Mouse (Mus musculus) E14TG2a.4 (cell line): ENCODE measurements around the gene Cela3a.
"Not testable (repeated sequence)": the region's sequence is repeated elsewhere in the genome, so short reads cannot be mapped to it uniquely, and the experiment has no call there.

ENCODE experiments used
- H3K27me3 ChIP-seq: 2 replicates; pipeline ENCODE4 v1.6.1; 2014; ENCODE audit warnings: low read length, control low read depth; ENCODE audit not compliant: insufficient read depth
- H3K36me3 ChIP-seq: 2 replicates; pipeline ENCODE4 v1.6.1; 2014; ENCODE audit warnings: low read length, control low read depth; ENCODE audit not compliant: insufficient read depth
- H3K4me1 ChIP-seq: replicated peaks from 2 replicates; pipeline ENCODE4 v1.6.1; 2014; ENCODE audit warnings: low read depth, low read length, control low read depth
- H3K4me3 ChIP-seq: replicated peaks from 2 replicates; pipeline ENCODE4 v1.5.1; 2014; ENCODE audit warnings: mild to moderate bottlenecking, low read length
- H3K9me3 ChIP-seq: 2 replicates; pipeline ENCODE4 v1.6.1; 2014; ENCODE audit warnings: low read length, control low read depth
- CTCF ChIP-seq: conservative IDR thresholded peaks from 2 replicates; pipeline ENCODE4 v1.5.1; 2014; ENCODE audit warnings: low read length
- NANOG ChIP-seq: IDR thresholded peaks from 2 replicates; pipeline ENCODE4 v1.6.1; 2014; ENCODE audit warnings: borderline replicate concordance, low read length, mixed read lengths
- POU5F1 ChIP-seq: IDR thresholded peaks from 2 replicates; pipeline ENCODE4 v1.6.1; 2014; ENCODE audit warnings: low read length, borderline replicate concordance

The Cela3a gene

GRCm38 (mm10) chr4:137430502-137430901 is 20.9 kb upstream of the Cela3a start, which contains the start of gene Cela3b:
Gene Cela3b (minus strand): TSS chr4:137430540.
- no peaks in the 10 kb centered on the region for H3K9me3 ChIP-seq
- TF ChIP-seq NANOG = no peak
- H3K27me3 ChIP-seq = peaks cover 13% of the 10 kb centered on the region; the same call in 1 of the 2 replicates
- no peaks in the 10 kb centered on the region for H3K4me1 ChIP-seq
- no peak within 1 kb of the TSS for H3K4me3 ChIP-seq
- H3K36me3 ChIP-seq = no peaks in the 10 kb centered on the region

GRCm38 (mm10) chr4:137417712-137418564 is 8.3 kb upstream of the Cela3a start:
- H3K36me3 ChIP-seq = no peaks in the 10 kb centered on the region
- no peaks in the 10 kb centered on the region for H3K9me3 ChIP-seq
- no peaks in the 10 kb centered on the region for H3K27me3 ChIP-seq
- TF ChIP-seq CTCF = no peak
- H3K4me1 ChIP-seq = peaks cover 22% of the 10 kb centered on the region
- H3K4me3 ChIP-seq = no peak overlapping the region; the same call in 1 of the 2 replicates

GRCm38 (mm10) chr4:137414936-137415335 is 5.3 kb upstream of the Cela3a start:
- Histone ChIP-seq H3K9me3 (no peaks in the 10 kb centered on the region), H3K4me1 (peaks cover 22% of the 10 kb centered on the region), H3K36me3 (no peaks in the 10 kb centered on the region), H3K27me3 (no peaks in the 10 kb centered on the region), H3K4me3 (no peak overlapping the region)
- no peak for TF ChIP-seq NANOG
- TF ChIP-seq CTCF = no peak
- no peak for TF ChIP-seq POU5F1

- not testable (repeated sequence) for H3K36me3 ChIP-seq, H3K9me3 ChIP-seq, H3K4me3 ChIP-seq
- H3K4me1 ChIP-seq = peaks cover 12% of the 10 kb centered on the region
- peaks cover 13% of the 10 kb centered on the region for H3K27me3 ChIP-seq
Observed at GRCm38 (mm10) chr4:137412185-137412709, 2.7 kb upstream of the Cela3a start.

GRCm38 (mm10) chr4:137405571-137405970 is 4.0 kb downstream of the Cela3a start:
- no peaks in the 10 kb centered on the region for H3K9me3 ChIP-seq
- H3K36me3 ChIP-seq = no peaks in the 10 kb centered on the region
- H3K27me3 ChIP-seq = peaks cover 19% of the 10 kb centered on the region
- TF ChIP-seq NANOG (no peak), POU5F1 (no peak), CTCF (no peak)
- no peak overlapping the region for H3K4me3 ChIP-seq
- no peaks in the 10 kb centered on the region for H3K4me1 ChIP-seq

- 0 out of 2 replicates have a peak, but pooled peaks cover 3% of the 10 kb centered on the region for H3K27me3 ChIP-seq
- no peaks in the 10 kb centered on the region for H3K36me3 ChIP-seq
- TF ChIP-seq NANOG (no peak), CTCF (no peak), POU5F1 (no peak)
- H3K4me3 ChIP-seq = no peak overlapping the region
- peaks cover 26% of the 10 kb centered on the region for H3K4me1 ChIP-seq
- no peaks in the 10 kb centered on the region for H3K9me3 ChIP-seq
Observed at GRCm38 (mm10) chr4:137396641-137397525, 12.7 kb downstream of the Cela3a start.

- H3K4me1 ChIP-seq = peaks cover 42% of the 10 kb centered on the region
- TF ChIP-seq POU5F1 = no peak
- no peak for TF ChIP-seq NANOG
- TF ChIP-seq CTCF = no peak
- H3K4me3 ChIP-seq = no peak overlapping the region
- no peaks in the 10 kb centered on the region for H3K9me3 ChIP-seq
- peaks cover 4% of the 10 kb centered on the region; the same call in 1 of the 2 replicates for H3K36me3 ChIP-seq
- H3K27me3 ChIP-seq = no peaks in the 10 kb centered on the region
Observed at GRCm38 (mm10) chr4:137393378-137394135, 16.0 kb downstream of the Cela3a start.

GRCm38 (mm10) chr4:137392874-137393273 is 16.7 kb downstream of the Cela3a start:
- Histone ChIP-seq H3K4me1 (peaks cover 44% of the 10 kb centered on the region), H3K9me3 (no peaks in the 10 kb centered on the region), H3K27me3 (no peaks in the 10 kb centered on the region), H3K4me3 (no peak overlapping the region), H3K36me3 (peaks cover 4% of the 10 kb centered on the region; the same call in 1 of the 2 replicates)
- no peak for TF ChIP-seq POU5F1
- no peak for TF ChIP-seq CTCF
- no peak for TF ChIP-seq NANOG

- H3K4me3 ChIP-seq = no peak overlapping the region
- H3K36me3 ChIP-seq = peaks cover 4% of the 10 kb centered on the region; the same call in 1 of the 2 replicates
- H3K27me3 ChIP-seq = no peaks in the 10 kb centered on the region
- peaks cover 46% of the 10 kb centered on the region for H3K4me1 ChIP-seq
- TF ChIP-seq POU5F1 (no peak), NANOG (no peak), CTCF (peak; percentile 65)
- H3K9me3 ChIP-seq = no peaks in the 10 kb centered on the region
Observed at GRCm38 (mm10) chr4:137391287-137391686, 18.3 kb downstream of the Cela3a start.
